In genomic region chr10:127090560-127091411, GRCm38 (mm10) we compare ENCODE assay signal across 8 mouse cellular contexts. TPM values are rescaled to one million over a fixed set of nuclear protein-coding genes. Genes with fewer than 3 reads are reported as not detected.
DNase-seq lines count a peak whose midpoint lies in the region; ATAC-seq and TF ChIP-seq lines count a peak whose summit lies in the region.

No protein-coding gene starts in this region.

- no peak for TF ChIP-seq CTCF in hindbrain, postnatal 0 days (IDR thresholded peaks at IDR 0.05; ENCODE audit: low read depth)

- peak overlapping the region; percentile 38 for H3K4me2 ChIP-seq in forebrain, embryonic 11.5 days (ENCODE audit: low read depth, low read length, severe bottlenecking)
- H3K4me2 ChIP-seq in hindbrain, postnatal 0 days (ENCODE audit: low read depth, low read length), result peak overlapping the region; percentile 49
- H3K4me2 ChIP-seq in liver, embryonic 13.5 days, result peak overlapping the region; percentile 44; the same call in 1 of the 2 replicates
- peak overlapping the region; percentile 20; the same call in 1 of the 2 replicates for H3K4me2 ChIP-seq in neural tube, embryonic 14.5 days (ENCODE audit: low read depth, low read length)

- H3K27me3 ChIP-seq in forebrain, embryonic 11.5 days (ENCODE audit: control insufficient read depth, insufficient read depth, low read length), result peaks cover 38% of the 10 kb centered on the region
- H3K27me3 ChIP-seq in hindbrain, postnatal 0 days (ENCODE audit: insufficient read depth, low read length), result no peaks in the 10 kb centered on the region
- peaks cover 35% of the 10 kb centered on the region for H3K27me3 ChIP-seq in liver, embryonic 13.5 days
- peaks cover 34% of the 10 kb centered on the region for H3K27me3 ChIP-seq in neural tube, embryonic 14.5 days (ENCODE audit: control insufficient read depth, insufficient read depth, low read length)

- no peaks in the 10 kb centered on the region for H3K36me3 ChIP-seq in ES-E14 (ENCODE audit: control insufficient read depth, insufficient read depth, low read length, poor library complexity, severe bottlenecking)
- no peaks in the 10 kb centered on the region for H3K36me3 ChIP-seq in forebrain, embryonic 11.5 days (ENCODE audit: control insufficient read depth, insufficient read depth, low read length)
- H3K36me3 ChIP-seq in hindbrain, postnatal 0 days (ENCODE audit: insufficient read depth, low read length), result peaks cover 10% of the 10 kb centered on the region; the same call in 1 of the 2 replicates
- peaks cover 13% of the 10 kb centered on the region for H3K36me3 ChIP-seq in liver, embryonic 13.5 days
- peaks cover 23% of the 10 kb centered on the region for H3K36me3 ChIP-seq in neural tube, embryonic 14.5 days (ENCODE audit: control insufficient read depth, insufficient read depth, low read length)

- ATAC-seq in forebrain, embryonic 11.5 days (replicated peaks; ENCODE audit: low FRiP score), result no peak
- 0 out of 2 replicates have a peak, but pooled peaks have one; percentile 2 for ATAC-seq in hindbrain, postnatal 0 days
- ATAC-seq in liver, embryonic 13.5 days (ENCODE audit: low read depth), result no peak
- peak; percentile 15; the same call in 1 of the 2 replicates for ATAC-seq in neural tube, embryonic 14.5 days (ENCODE audit: low read depth)

- no peaks in the 10 kb centered on the region for H3K9me3 ChIP-seq in ES-E14 (ENCODE audit: control insufficient read depth, insufficient read depth, low read depth, low read length)
- no peaks in the 10 kb centered on the region for H3K9me3 ChIP-seq in forebrain, embryonic 11.5 days (ENCODE audit: control insufficient read depth, low read length)
- H3K9me3 ChIP-seq in hindbrain, postnatal 0 days (ENCODE audit: low read length), result no peaks in the 10 kb centered on the region
- H3K9me3 ChIP-seq in liver, embryonic 13.5 days (replicated peaks), result no peaks in the 10 kb centered on the region
- H3K9me3 ChIP-seq in neural tube, embryonic 14.5 days (ENCODE audit: control insufficient read depth, low read length), result no peaks in the 10 kb centered on the region

- DNase-seq in cerebellum, postnatal 10 days, result peak; percentile 72 to 76
- no peak for DNase-seq in cerebellum, adult 11 months
- no peak for DNase-seq in ES-E14 (ENCODE audit: low read depth, low spot score)
- DNase-seq in forebrain, embryonic 11.5 days (ENCODE audit: low spot score), result peak; percentile 63
- DNase-seq in hindbrain, postnatal 0 days (ENCODE audit: low spot score), result peak; percentile 67
- DNase-seq in liver, embryonic 13.5 days, result no peak
- DNase-seq in spleen, postnatal 14 days (ENCODE audit: low spot score in 2 of 2), result no peak

- H3K4me3 ChIP-seq in ES-E14 (ENCODE audit: insufficient read depth in 1 of 2, low read depth in 1 of 2, low read length in 2 of 2, poor library complexity in 1 of 2, severe bottlenecking in 1 of 2), result peak overlapping the region; percentile 32 to 55; a peak in 2 of 4 replicates
- H3K4me3 ChIP-seq in forebrain, embryonic 11.5 days (ENCODE audit: low read depth, low read length), result peak overlapping the region; percentile 16; the same call in 1 of the 2 replicates
- H3K4me3 ChIP-seq in hindbrain, postnatal 0 days (ENCODE audit: low read length), result peak overlapping the region; percentile 21
- H3K4me3 ChIP-seq in liver, embryonic 13.5 days (replicated peaks), result no peak overlapping the region
- H3K4me3 ChIP-seq in neural tube, embryonic 14.5 days (ENCODE audit: low read depth, low read length), result 0 out of 2 replicates have a peak overlapping the region, but pooled peaks have one; percentile 7

- in situ Hi-C loops in ES-E14 (cut with MboI; ENCODE audit: low sequenced_read_pairs in 2 of 2, unreplicated experiment in 2 of 2), result no loop called here

- H3K27ac ChIP-seq in ES-E14 (ENCODE audit: insufficient read depth, low read depth, low read length, poor library complexity, severe bottlenecking), result no peak overlapping the region
- H3K27ac ChIP-seq in forebrain, embryonic 11.5 days (ENCODE audit: low read depth, low read length), result no peak overlapping the region
- peak overlapping the region; percentile 36; the same call in 1 of the 2 replicates for H3K27ac ChIP-seq in hindbrain, postnatal 0 days
- H3K27ac ChIP-seq in liver, embryonic 13.5 days, result no peak overlapping the region
- H3K27ac ChIP-seq in neural tube, embryonic 14.5 days (ENCODE audit: low read depth, low read length), result no peak overlapping the region

- H3K9ac ChIP-seq in ES-E14 (ENCODE audit: insufficient read depth, low read depth, low read length, poor library complexity, severe bottlenecking), result no peak overlapping the region
- H3K9ac ChIP-seq in forebrain, embryonic 11.5 days (ENCODE audit: low read length), result no peak overlapping the region
- peak overlapping the region; percentile 28; the same call in 1 of the 2 replicates for H3K9ac ChIP-seq in hindbrain, postnatal 0 days (replicated peaks; ENCODE audit: low read length)
- no peak overlapping the region for H3K9ac ChIP-seq in liver, embryonic 13.5 days
- 0 out of 2 replicates have a peak overlapping the region, but pooled peaks have one; percentile 34 for H3K9ac ChIP-seq in neural tube, embryonic 14.5 days (replicated peaks; ENCODE audit: low read depth, low read length)

- peaks cover 0 to 13% of the 10 kb centered on the region in 2 experiments; a peak in 2 of 4 replicates for H3K4me1 ChIP-seq in ES-E14 (ENCODE audit: control insufficient read depth in 2 of 2, insufficient read depth in 2 of 2, low read length in 2 of 2, poor library complexity in 1 of 2)
- peaks cover 10% of the 10 kb centered on the region for H3K4me1 ChIP-seq in forebrain, embryonic 11.5 days (replicated peaks; ENCODE audit: control insufficient read depth, insufficient read depth, low read length)
- peaks cover 6% of the 10 kb centered on the region for H3K4me1 ChIP-seq in hindbrain, postnatal 0 days (ENCODE audit: insufficient read depth, low read length)
- peaks cover 40% of the 10 kb centered on the region for H3K4me1 ChIP-seq in liver, embryonic 13.5 days (replicated peaks)
- H3K4me1 ChIP-seq in neural tube, embryonic 14.5 days (ENCODE audit: control insufficient read depth, insufficient read depth, low read length), result peaks cover 10% of the 10 kb centered on the region

- WGBS in forebrain, embryonic 11.5 days, result 8% methylated on average over 57 of the region's 57 CpGs
- WGBS in hindbrain, postnatal 0 days, result 12% methylated on average over 57 of the region's 57 CpGs
- WGBS in liver, embryonic 13.5 days (ENCODE audit: insufficient replicate concordance), result 50% methylated on average over 57 of the region's 57 CpGs
- 9% methylated on average over 57 of the region's 57 CpGs for WGBS in neural tube, embryonic 14.5 days

TF ChIP-seq in ES-E14, 5 proteins besides CTCF, POLR2A, EP300 and RAD21:
- TF ChIP-seq CHD2 (IDR thresholded peaks at IDR 0.05; ENCODE audit: low read depth, low read length) (no peak), ZC3H11A (IDR thresholded peaks at IDR 0.05; ENCODE audit: borderline replicate concordance, low read depth, low read length) (no peak)
TF ChIP-seq in ES-E14: peak in this region for 0.

RNA-seq across cellular contexts. Expression of gene Agap2, which starts 15.7 kb away (rescaled TPM):
- 1.4 and 2.0 TPM in 2 replicates for total RNA-seq in ES-E14 (2012; rRNA removed)
- 0.47 and 0.64 TPM in 2 replicates for polyA plus RNA-seq in forebrain, embryonic 11.5 days (2014; fragmentation: Nextera tagmentation; extraction: Ambion mirVana)
- total RNA-seq in hindbrain, postnatal 0 days (2014; rRNA removed), result 229 and 238 TPM in 2 replicates
- 4.1 and 4.9 TPM in 2 replicates for polyA plus RNA-seq in hindbrain, postnatal 0 days (2015; fragmentation: Nextera tagmentation; extraction: Ambion mirVana)
- 0.41 and 0.85 TPM in 2 replicates for polyA plus RNA-seq in liver, embryonic 13.5 days (2015; fragmentation: Nextera tagmentation; extraction: Ambion mirVana)
- polyA plus RNA-seq in neural tube, embryonic 14.5 days (2014; fragmentation: Nextera tagmentation; extraction: Ambion mirVana), result 4.7 and 10.6 TPM in 2 replicates

RNA-seq across cellular contexts. Expression of gene Tspan31, which starts 20.7 kb away (rescaled TPM):
- 121 and 154 TPM in 2 replicates for total RNA-seq in ES-E14 (2012; rRNA removed)
- 144 and 159 TPM in 2 replicates for polyA plus RNA-seq in forebrain, embryonic 11.5 days (2014; fragmentation: Nextera tagmentation; extraction: Ambion mirVana)
- 113 and 129 TPM in 2 replicates for total RNA-seq in hindbrain, postnatal 0 days (2014; rRNA removed)
- polyA plus RNA-seq in hindbrain, postnatal 0 days (2015; fragmentation: Nextera tagmentation; extraction: Ambion mirVana), result 105 and 107 TPM in 2 replicates
- 69.4 and 77.7 TPM in 2 replicates for polyA plus RNA-seq in liver, embryonic 13.5 days (2015; fragmentation: Nextera tagmentation; extraction: Ambion mirVana)
- 91.1 and 93.6 TPM in 2 replicates for polyA plus RNA-seq in neural tube, embryonic 14.5 days (2014; fragmentation: Nextera tagmentation; extraction: Ambion mirVana)

RNA-seq across cellular contexts. Expression of gene Cdk4, which starts 27.5 kb away (rescaled TPM):
- 502 and 522 TPM in 2 replicates for total RNA-seq in ES-E14 (2012; rRNA removed)
- polyA plus RNA-seq in forebrain, embryonic 11.5 days (2014; fragmentation: Nextera tagmentation; extraction: Ambion mirVana), result 2,945 and 3,022 TPM in 2 replicates
- 483 and 524 TPM in 2 replicates for total RNA-seq in hindbrain, postnatal 0 days (2014; rRNA removed)
- 519 and 563 TPM in 2 replicates for polyA plus RNA-seq in hindbrain, postnatal 0 days (2015; fragmentation: Nextera tagmentation; extraction: Ambion mirVana)
- 645 and 664 TPM in 2 replicates for polyA plus RNA-seq in liver, embryonic 13.5 days (2015; fragmentation: Nextera tagmentation; extraction: Ambion mirVana)
- 657 and 756 TPM in 2 replicates for polyA plus RNA-seq in neural tube, embryonic 14.5 days (2014; fragmentation: Nextera tagmentation; extraction: Ambion mirVana)

RNA-seq across cellular contexts. Expression of gene Os9, which starts 30.1 kb away (rescaled TPM):
- total RNA-seq in ES-E14 (2012; rRNA removed), result 29.4 and 48.6 TPM in 2 replicates
- 51.1 and 57.9 TPM in 2 replicates for polyA plus RNA-seq in forebrain, embryonic 11.5 days (2014; fragmentation: Nextera tagmentation; extraction: Ambion mirVana)
- total RNA-seq in hindbrain, postnatal 0 days (2014; rRNA removed), result 118 and 119 TPM in 2 replicates
- 128 and 129 TPM in 2 replicates for polyA plus RNA-seq in hindbrain, postnatal 0 days (2015; fragmentation: Nextera tagmentation; extraction: Ambion mirVana)
- polyA plus RNA-seq in liver, embryonic 13.5 days (2015; fragmentation: Nextera tagmentation; extraction: Ambion mirVana), result 45.6 and 49.0 TPM in 2 replicates
- polyA plus RNA-seq in neural tube, embryonic 14.5 days (2014; fragmentation: Nextera tagmentation; extraction: Ambion mirVana), result 65.7 and 92.8 TPM in 2 replicates

RNA-seq across cellular contexts. Expression of gene March9, which starts 30.8 kb away (rescaled TPM):
- total RNA-seq in ES-E14 (2012; rRNA removed), result 4.6 and 8.3 TPM in 2 replicates
- 2.7 and 3.7 TPM in 2 replicates for polyA plus RNA-seq in forebrain, embryonic 11.5 days (2014; fragmentation: Nextera tagmentation; extraction: Ambion mirVana)
- total RNA-seq in hindbrain, postnatal 0 days (2014; rRNA removed), result 78.3 and 80.1 TPM in 2 replicates
- 6.7 and 7.0 TPM in 2 replicates for polyA plus RNA-seq in hindbrain, postnatal 0 days (2015; fragmentation: Nextera tagmentation; extraction: Ambion mirVana)
- polyA plus RNA-seq in liver, embryonic 13.5 days (2015; fragmentation: Nextera tagmentation; extraction: Ambion mirVana), result 0.07 TPM in 1 of 2 replicates, not detected in the other
- 9.7 and 13.2 TPM in 2 replicates for polyA plus RNA-seq in neural tube, embryonic 14.5 days (2014; fragmentation: Nextera tagmentation; extraction: Ambion mirVana)

Comparison
In these comparisons a context has a peak if more than half of its experiments do, and no peak if none do; other contexts are left out.
1. DNase-seq: peak in cerebellum, postnatal 10 days (2 of 2), forebrain, embryonic 11.5 days (single experiment) and hindbrain, postnatal 0 days (single experiment); none in cerebellum, adult 11 months (single experiment), ES-E14 (single experiment), liver, embryonic 13.5 days (single experiment) and spleen, postnatal 14 days (0 of 2).
2. H3K9ac ChIP-seq: peak in hindbrain, postnatal 0 days (single experiment) and neural tube, embryonic 14.5 days (single experiment); none in ES-E14 (single experiment), forebrain, embryonic 11.5 days (single experiment) and liver, embryonic 13.5 days (single experiment).
3. ATAC-seq: peak in hindbrain, postnatal 0 days (single experiment) and neural tube, embryonic 14.5 days (single experiment); none in forebrain, embryonic 11.5 days (single experiment) and liver, embryonic 13.5 days (single experiment).
4. Peak in every context shown above with its lines, with median percentiles within 50 percentile points of each other: H3K4me2 ChIP-seq.